Mouse (Mus musculus) MEL (cell line): ENCODE measurements at regions not wholly inside any gene's neighbourhood (a gene's known extent, or its start where the extent isn't known, plus 50 kb on each side); places are given as distances from the start of the nearest gene placed in this dataset.

ENCODE experiments used
- DNase-seq: peaks from one replicate; pipeline ENCODE4 v3.0.0; 2011; ENCODE audit warnings: low read depth, low spot score
- H3K27ac ChIP-seq: 2 replicates; pipeline ENCODE4 v1.5.1; 2012; ENCODE audit warnings: low read depth, mild to moderate bottlenecking, control low read depth, low read length, moderate library complexity; ENCODE audit not compliant: control insufficient read depth
- H3K27me3 ChIP-seq, 2 experiments: fragments of 150-350 bp in 1 of 2; sonication (generic) in 1 of 2; 2 replicates each; pipeline ENCODE4 v1.6.1; 2012; ENCODE audit warnings: low read length in 2 of 2, mild to moderate bottlenecking in 2 of 2, improper control_type of control experiment in 1 of 2, moderate library complexity in 1 of 2; ENCODE audit not compliant: insufficient read depth in 2 of 2, control insufficient read depth in 1 of 2
- H3K36me3 ChIP-seq, 2 experiments: 2 replicates each; pipeline ENCODE4 v1.6.1; 2012 to 2014; ENCODE audit warnings: low read length in 2 of 2, improper control_type of control experiment in 1 of 2, inconsistent platforms in 1 of 2, mild to moderate bottlenecking in 1 of 2; ENCODE audit not compliant: insufficient read depth in 2 of 2, control insufficient read depth in 1 of 2
- H3K4me1 ChIP-seq, 2 experiments: fragments of 150-350 bp in 1 of 2; sonication (generic) in 1 of 2; 2 replicates each; pipeline ENCODE4 v1.6.1; 2012; ENCODE audit warnings: low read length in 2 of 2, improper control_type of control experiment in 1 of 2, mild to moderate bottlenecking in 1 of 2; ENCODE audit not compliant: insufficient read depth in 2 of 2, control insufficient read depth in 1 of 2
- H3K4me3 ChIP-seq, 2 experiments: fragments of 150-350 bp in 1 of 2; sonication (generic) in 1 of 2; 2 replicates each; pipeline ENCODE4 v1.5.1; 2012; ENCODE audit warnings: low read depth in 2 of 2, low read length in 2 of 2, mild to moderate bottlenecking in 2 of 2, moderate library complexity in 2 of 2, control low read depth in 1 of 2, improper control_type of control experiment in 1 of 2; ENCODE audit not compliant: control insufficient read depth in 1 of 2, insufficient read depth in 1 of 2
- H3K79me2 ChIP-seq: 2 replicates; pipeline ENCODE4 v1.6.1; 2012; ENCODE audit warnings: mild to moderate bottlenecking, low read length, moderate library complexity; ENCODE audit not compliant: control insufficient read depth, poor library complexity, insufficient read depth
- H3K9ac ChIP-seq: 2 replicates; pipeline ENCODE4 v1.6.1; 2012; ENCODE audit warnings: low read depth, mild to moderate bottlenecking, control low read depth, low read length, moderate library complexity; ENCODE audit not compliant: control insufficient read depth, poor library complexity, severe bottlenecking
- H3K9me3 ChIP-seq: fragments of 150-350 bp; sonication (generic); replicated peaks from 2 replicates; pipeline ENCODE4 v1.6.1; 2012; ENCODE audit warnings: mild to moderate bottlenecking, low read length, improper control_type of control experiment, moderate library complexity; ENCODE audit not compliant: insufficient read depth
- BHLHE40 ChIP-seq: IDR thresholded peaks from 2 replicates; pipeline ENCODE4 v1.6.1; 2012; ENCODE audit warnings: low read depth, mild to moderate bottlenecking, inconsistent platforms, low read length, improper control_type of control experiment, borderline replicate concordance
- CHD1 ChIP-seq: IDR thresholded peaks from 2 replicates; pipeline ENCODE4 v1.6.1; 2012; ENCODE audit warnings: low read depth, mild to moderate bottlenecking, inconsistent platforms, low read length, improper control_type of control experiment
- CHD2 ChIP-seq: IDR thresholded peaks from 2 replicates; pipeline ENCODE4 v1.6.1; 2011; ENCODE audit warnings: low read length, improper control_type of control experiment
- CTCF ChIP-seq, 3 experiments: IDR thresholded peaks in 2 of 3; conservative IDR thresholded peaks in 1 of 3; 2 replicates each; pipeline ENCODE4 v1.5.1; 2011 to 2012; ENCODE audit warnings: low read length in 3 of 3, low read depth in 2 of 3, mild to moderate bottlenecking in 2 of 3, improper control_type of control experiment in 1 of 3, inconsistent platforms in 1 of 3, mixed read lengths in 1 of 3, moderate library complexity in 1 of 3; ENCODE audit not compliant: control insufficient read depth in 1 of 3, insufficient read depth in 1 of 3, poor library complexity in 1 of 3, severe bottlenecking in 1 of 3
- E2F4 ChIP-seq: IDR thresholded peaks from 2 replicates; pipeline ENCODE4 v1.6.1; 2011; ENCODE audit warnings: low read depth, low read length, improper control_type of control experiment, borderline replicate concordance
- ELF1 ChIP-seq: IDR thresholded peaks from 2 replicates; pipeline ENCODE4 v1.6.1; 2014; ENCODE audit warnings: low read depth, mild to moderate bottlenecking, inconsistent platforms, low read length, improper control_type of control experiment, moderate library complexity
- EP300 ChIP-seq, 2 experiments: IDR thresholded peaks; 2 replicates each; pipeline ENCODE4 v1.6.1; 2011; ENCODE audit warnings: improper control_type of control experiment in 2 of 2, low read length in 2 of 2, low read depth in 1 of 2, mild to moderate bottlenecking in 1 of 2
- ETS1 ChIP-seq: IDR thresholded peaks from 2 replicates; pipeline ENCODE4 v1.6.1; 2012; ENCODE audit warnings: low read depth, mild to moderate bottlenecking, inconsistent platforms, low read length, improper control_type of control experiment, moderate library complexity
- GABPA ChIP-seq: IDR thresholded peaks from 2 replicates; pipeline ENCODE4 v1.6.1; 2012; ENCODE audit warnings: low read depth, mild to moderate bottlenecking, inconsistent platforms, low read length, improper control_type of control experiment, moderate library complexity
- GATA1 ChIP-seq: IDR thresholded peaks from 2 replicates; pipeline ENCODE4 v1.6.1; 2011; ENCODE audit warnings: low read depth, low read length, improper control_type of control experiment
- HCFC1 ChIP-seq: IDR thresholded peaks from 2 replicates; pipeline ENCODE4 v1.6.1; 2012; ENCODE audit warnings: low read depth, mild to moderate bottlenecking, inconsistent platforms, low read length, improper control_type of control experiment, moderate library complexity
- KAT2A ChIP-seq: conservative IDR thresholded peaks from 2 replicates; pipeline ENCODE4 v1.6.1; 2012; ENCODE audit warnings: low read depth, low read length, improper control_type of control experiment, inconsistent platforms
- MAFK ChIP-seq: IDR thresholded peaks from 2 replicates; pipeline ENCODE4 v1.6.1; 2011; ENCODE audit warnings: low read depth, mild to moderate bottlenecking, low read length, improper control_type of control experiment, borderline replicate concordance
- MEF2A ChIP-seq: IDR thresholded peaks from 2 replicates; pipeline ENCODE4 v1.6.1; 2014; ENCODE audit warnings: low read depth, mild to moderate bottlenecking, inconsistent platforms, low read length, improper control_type of control experiment; ENCODE audit not compliant: poor library complexity, insufficient replicate concordance, severe bottlenecking; ENCODE audit errors: extremely low read depth
- MXI1 ChIP-seq: IDR thresholded peaks from 2 replicates; pipeline ENCODE4 v1.6.1; 2011; ENCODE audit warnings: mild to moderate bottlenecking, low read depth, low read length, improper control_type of control experiment
- MYB ChIP-seq: IDR thresholded peaks from 2 replicates; pipeline ENCODE4 v1.6.1; 2011; ENCODE audit warnings: mild to moderate bottlenecking, low read depth, low read length, improper control_type of control experiment
- MYC ChIP-seq: IDR thresholded peaks from 2 replicates; pipeline ENCODE4 v1.6.1; 2011; ENCODE audit warnings: low read depth, mild to moderate bottlenecking, low read length, improper control_type of control experiment, moderate library complexity
- NRF1 ChIP-seq: IDR thresholded peaks from 2 replicates; pipeline ENCODE4 v1.6.1; 2014; ENCODE audit warnings: low read depth, mild to moderate bottlenecking, inconsistent platforms, low read length, improper control_type of control experiment, moderate library complexity; ENCODE audit not compliant: poor library complexity, insufficient read depth, severe bottlenecking
- POLR2AphosphoS2 ChIP-seq: IDR thresholded peaks from 2 replicates; pipeline ENCODE4 v1.6.1; 2011; ENCODE audit warnings: low read length, improper control_type of control experiment
- POLR2AphosphoS5 ChIP-seq: IDR thresholded peaks from 2 replicates; pipeline ENCODE4 v1.6.1; 2012; ENCODE audit warnings: low read depth, borderline replicate concordance, mild to moderate bottlenecking, inconsistent platforms, low read length, moderate library complexity, mixed read lengths
- RAD21 ChIP-seq: IDR thresholded peaks from 2 replicates; pipeline ENCODE4 v1.6.1; 2011; ENCODE audit warnings: mild to moderate bottlenecking, low read depth, low read length, improper control_type of control experiment
- RCOR1 ChIP-seq: IDR thresholded peaks from 2 replicates; pipeline ENCODE4 v1.6.1; 2012; ENCODE audit warnings: low read depth, mild to moderate bottlenecking, inconsistent platforms, low read length, improper control_type of control experiment
- TAL1 ChIP-seq: IDR thresholded peaks from 2 replicates; pipeline ENCODE4 v1.6.1; 2012; ENCODE audit warnings: mild to moderate bottlenecking, inconsistent platforms, low read length, moderate library complexity, mixed read lengths
- TBP ChIP-seq: IDR thresholded peaks from 2 replicates; pipeline ENCODE4 v1.8.0; 2011; ENCODE audit warnings: low read depth, low read length, improper control_type of control experiment
- UBTF ChIP-seq: IDR thresholded peaks from 2 replicates; pipeline ENCODE4 v1.6.1; 2012; ENCODE audit warnings: low read depth, mild to moderate bottlenecking, inconsistent platforms, low read length, improper control_type of control experiment, moderate library complexity, borderline replicate concordance; ENCODE audit not compliant: insufficient read depth
- USF1 ChIP-seq: IDR thresholded peaks from 2 replicates; pipeline ENCODE4 v1.6.1; 2014; ENCODE audit warnings: low read depth, mild to moderate bottlenecking, inconsistent platforms, low read length, improper control_type of control experiment, moderate library complexity
- USF2 ChIP-seq, 2 experiments: IDR thresholded peaks; 2 replicates each; pipeline ENCODE4 v1.6.1; 2011 to 2012; ENCODE audit warnings: improper control_type of control experiment in 2 of 2, low read length in 2 of 2, borderline replicate concordance in 1 of 2, inconsistent platforms in 1 of 2, low read depth in 1 of 2, mild to moderate bottlenecking in 1 of 2; ENCODE audit not compliant: insufficient read depth in 1 of 2
- ZKSCAN1 ChIP-seq: IDR thresholded peaks from 2 replicates; pipeline ENCODE4 v1.6.1; 2012; ENCODE audit warnings: low read depth, mild to moderate bottlenecking, inconsistent platforms, low read length, improper control_type of control experiment, moderate library complexity
- ZMIZ1 ChIP-seq: IDR thresholded peaks from 2 replicates; pipeline ENCODE4 v1.6.1; 2012; ENCODE audit warnings: low read depth, mild to moderate bottlenecking, inconsistent platforms, low read length, improper control_type of control experiment, moderate library complexity
- ZNF384 ChIP-seq: IDR thresholded peaks from 2 replicates; pipeline ENCODE4 v1.6.1; 2012; ENCODE audit warnings: low read depth, mild to moderate bottlenecking, inconsistent platforms, low read length, improper control_type of control experiment

DNA sequence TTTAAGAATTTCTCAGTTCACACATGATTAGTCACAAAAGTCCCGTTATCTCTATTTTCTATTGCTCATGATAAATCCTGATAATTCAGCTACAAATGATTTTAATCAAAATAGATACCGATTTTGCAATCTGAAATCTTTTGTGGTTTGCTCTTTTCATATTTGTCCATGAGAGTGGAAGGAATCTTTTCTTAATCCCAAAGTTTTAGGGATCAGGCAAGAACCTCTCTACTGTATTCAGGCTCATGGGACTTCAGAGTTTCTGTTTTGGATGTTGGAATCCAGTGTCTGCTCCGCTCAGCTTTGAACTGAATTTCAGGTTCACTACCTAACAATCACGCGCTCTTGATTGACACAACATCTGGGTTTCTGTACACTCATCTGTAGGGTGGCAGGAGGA is 53.1 kb upstream of the Slc44a3 start:
- Histone ChIP-seq H3K27me3 (no peaks in the 10 kb centered on the region), H3K4me3 (no peak overlapping the region), H3K27ac (no peak overlapping the region), H3K4me1 (no peaks in the 10 kb centered on the region), H3K36me3 (no peaks in the 10 kb centered on the region), H3K9me3 (no peaks in the 10 kb centered on the region), H3K79me2 (no peaks in the 10 kb centered on the region)
- DNase-seq = no peak
- TF ChIP-seq USF2 (IDR thresholded peaks at IDR 0.05; ENCODE audit: borderline replicate concordance in 1 of 2, insufficient read depth in 1 of 2, low read depth in 1 of 2, low read length in 2 of 2) (no peak), MYB (no peak), MXI1 (no peak), GABPA (no peak), RCOR1 (no peak), MEF2A (no peak), CHD2 (no peak), ETS1 (no peak), EP300 (IDR thresholded peaks at IDR 0.05; ENCODE audit: low read depth in 1 of 2, low read length in 2 of 2) (no peak), MYC (no peak), ELF1 (no peak), CTCF (IDR thresholded peaks at IDR 0.05 in 2 of 3, conservative IDR thresholded peaks at IDR 0.05 in 1 of 3; ENCODE audit: control insufficient read depth in 1 of 3, insufficient read depth in 1 of 3, low read depth in 2 of 3, low read length in 3 of 3, poor library complexity in 1 of 3, severe bottlenecking in 1 of 3) (no peak), E2F4 (no peak), CHD1 (no peak), USF1 (no peak), ZNF384 (no peak), UBTF (no peak), KAT2A (no peak), HCFC1 (no peak), BHLHE40 (no peak)
- TF ChIP-seq, all 39 proteins: peak for 0
- no peak overlapping the region for H3K9ac ChIP-seq

DNA sequence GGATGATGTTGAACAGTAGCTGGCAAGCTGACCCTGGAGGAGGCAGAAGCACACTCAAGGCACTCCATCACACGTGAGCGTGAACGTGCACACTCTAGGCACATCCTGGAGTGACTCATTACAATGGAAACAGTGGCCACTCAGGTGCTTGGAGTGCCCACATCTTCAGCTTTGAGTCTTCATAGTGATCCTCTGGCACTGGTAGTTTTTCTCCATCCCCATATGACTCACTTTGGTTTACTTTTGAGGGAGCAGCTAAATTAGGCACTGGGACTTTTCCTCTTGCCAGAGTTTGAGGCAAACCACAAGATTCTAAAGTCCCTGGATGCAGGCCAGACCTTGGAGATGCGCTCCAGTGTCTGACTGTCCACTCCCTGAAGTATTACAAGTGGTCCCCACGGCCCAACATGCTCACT is 52.5 kb upstream of the Slc44a3 start:
- no peak for DNase-seq
- Histone ChIP-seq H3K9me3 (no peaks in the 10 kb centered on the region), H3K27ac (no peak overlapping the region), H3K4me3 (no peak overlapping the region), H3K79me2 (no peaks in the 10 kb centered on the region), H3K27me3 (no peaks in the 10 kb centered on the region), H3K36me3 (no peaks in the 10 kb centered on the region), H3K9ac (no peak overlapping the region), H3K4me1 (no peaks in the 10 kb centered on the region)
- no peak for TF ChIP-seq ZNF384
- TF ChIP-seq ZMIZ1 = no peak
- TF ChIP-seq GATA1 = no peak
- no peak for TF ChIP-seq USF2 (IDR thresholded peaks at IDR 0.05; ENCODE audit: borderline replicate concordance in 1 of 2, insufficient read depth in 1 of 2, low read depth in 1 of 2, low read length in 2 of 2)
- no peak for TF ChIP-seq TBP
- no peak for TF ChIP-seq MAFK
- TF ChIP-seq POLR2AphosphoS2 = no peak
- no peak for TF ChIP-seq BHLHE40
- no peak for TF ChIP-seq POLR2AphosphoS5
- no peak for TF ChIP-seq CHD2
- no peak for TF ChIP-seq MYC
- no peak for TF ChIP-seq ETS1
- TF ChIP-seq RAD21 = no peak
- TF ChIP-seq TAL1 = no peak
- TF ChIP-seq CTCF (IDR thresholded peaks at IDR 0.05 in 2 of 3, conservative IDR thresholded peaks at IDR 0.05 in 1 of 3; ENCODE audit: control insufficient read depth in 1 of 3, insufficient read depth in 1 of 3, low read depth in 2 of 3, low read length in 3 of 3, poor library complexity in 1 of 3, severe bottlenecking in 1 of 3) = no peak
- TF ChIP-seq MYB = no peak
- no peak for TF ChIP-seq NRF1
- TF ChIP-seq USF1 = no peak
- TF ChIP-seq ZKSCAN1 = no peak
